Mouse (Mus musculus) liver, embryonic 16.5 days (tissue): ENCODE measurements around the gene Gm44973. TPM values are rescaled to one million over a fixed set of nuclear protein-coding genes. Genes with fewer than 3 reads are reported as not detected.
"Not testable (repeated sequence)": the region's sequence is repeated elsewhere in the genome, so short reads cannot be mapped to it uniquely, and the experiment has no call there.

ENCODE experiments used
- ATAC-seq: fragments of 200-750 bp; cut with Nextera tagmentation; 2 replicates; pipeline ENCODE4 v1.8.0; 2017; ENCODE audit warnings: low read depth, mild to moderate bottlenecking, moderate number of reproducible peaks, moderate library complexity
- H3K27ac ChIP-seq: fragments of 300-500 bp; sonication (generic); 2 replicates; pipeline ENCODE4 v1.5.1; 2014; ENCODE audit warnings: mild to moderate bottlenecking, low read length
- H3K27me3 ChIP-seq: fragments of 300-500 bp; sonication (generic); 2 replicates; pipeline ENCODE4 v1.6.1; 2014; ENCODE audit warnings: low read depth, low read length, mixed read lengths; ENCODE audit not compliant: control insufficient read depth, insufficient read depth
- H3K36me3 ChIP-seq: fragments of 300-500 bp; sonication (generic); 2 replicates; pipeline ENCODE4 v1.6.1; 2014; ENCODE audit warnings: mild to moderate bottlenecking; ENCODE audit not compliant: control insufficient read depth, insufficient read depth
- H3K4me1 ChIP-seq: fragments of 300-500 bp; sonication (generic); 2 replicates; pipeline ENCODE4 v1.6.1; 2014; ENCODE audit warnings: low read depth, low read length, mixed read lengths; ENCODE audit not compliant: control insufficient read depth
- H3K4me2 ChIP-seq: fragments of 300-500 bp; sonication (generic); 2 replicates; pipeline ENCODE4 v1.6.1; 2014; ENCODE audit warnings: low read depth, low read length, mixed read lengths
- H3K4me3 ChIP-seq: fragments of 300-500 bp; sonication (generic); 2 replicates; pipeline ENCODE4 v1.5.1; 2014; ENCODE audit warnings: low read depth, mild to moderate bottlenecking, low read length
- H3K9ac ChIP-seq: fragments of 300-500 bp; sonication (generic); 2 replicates; pipeline ENCODE4 v1.6.1; 2014; ENCODE audit warnings: low read depth, low read length
- H3K9me3 ChIP-seq: fragments of 300-500 bp; sonication (generic); replicated peaks from 2 replicates; pipeline ENCODE4 v1.6.1; 2016; ENCODE audit warnings: low read length; ENCODE audit not compliant: control insufficient read depth
- WGBS: fragments of 180-500 bp; shearing (Covaris S2); extraction: QIAGEN DNeasy Blood & Tissue Kit; methylation state at CpG from one replicate; pipeline ENCODE4 v1.1.7; 2014; ENCODE audit not compliant: insufficient replicate concordance; 5-methylcytosine and 5-hydroxymethylcytosine counted together
- polyA plus RNA-seq: library from polyadenylated mRNA; unstranded; fragments of >200 nt; fragmentation: Nextera tagmentation; extraction: Ambion mirVana; gene quantifications from 2 replicates; pipeline ENCODE4 v1.2.1, GENCODE M21; 2015

Gene Gm44973
- polyA plus RNA-seq, 1 experiment from 2014 or later, result 0.58 TPM

DNA sequence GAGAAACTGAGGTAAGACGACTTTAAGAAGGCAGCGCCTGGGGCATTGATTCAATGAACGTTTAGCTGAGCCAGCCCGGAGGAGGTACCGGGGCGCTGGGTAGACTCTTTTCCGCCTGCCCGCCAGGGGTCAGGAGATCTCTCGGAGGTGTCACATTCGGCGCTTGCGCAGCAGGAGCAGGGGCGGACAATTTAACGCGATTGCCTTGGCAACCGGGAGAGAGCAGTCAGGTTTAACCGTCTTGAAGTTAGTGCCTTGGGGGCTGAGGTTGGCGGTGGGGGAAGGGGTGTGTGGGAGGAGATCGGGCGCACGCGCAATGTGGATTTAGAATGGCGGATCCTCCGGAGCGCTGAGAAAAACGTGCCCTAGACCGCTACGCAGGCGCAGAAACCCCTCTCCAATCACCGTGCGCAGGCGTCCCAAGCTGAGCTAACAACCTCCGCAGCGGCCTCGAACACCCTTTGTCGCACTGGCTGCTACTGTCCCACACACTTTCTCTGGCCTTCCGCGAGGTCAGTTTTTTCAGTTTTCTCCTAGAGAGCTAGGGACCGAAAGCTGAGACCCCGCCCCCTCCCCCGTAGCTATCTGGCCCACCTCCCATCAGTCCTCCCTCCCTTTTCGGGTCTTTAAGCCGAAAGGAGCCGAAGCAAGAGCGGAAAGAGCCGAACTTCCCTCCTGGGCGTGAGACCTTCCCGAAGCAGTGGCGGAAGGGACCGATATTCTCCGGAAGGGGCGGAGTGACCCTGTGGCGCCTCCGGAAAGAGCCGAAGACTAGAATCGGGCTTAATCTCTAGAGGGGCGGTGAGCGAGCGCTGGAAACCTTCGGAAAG lies 45.9 kb downstream of the Gm44973 start:
- Histone ChIP-seq H3K36me3 (no peaks in the 10 kb centered on the region; the same call in 1 of the 2 replicates), H3K9me3 (no peaks in the 10 kb centered on the region), H3K4me3 (peak overlapping the region; percentile 78), H3K4me2 (peak overlapping the region; percentile 98), H3K4me1 (peaks cover 32% of the 10 kb centered on the region), H3K9ac (peak overlapping the region; percentile 94), H3K27me3 (peaks cover 24% of the 10 kb centered on the region), H3K27ac (peak overlapping the region; percentile 99)
- peak; percentile 86 for ATAC-seq
- under 1% methylated on average over 60 of the region's 60 CpGs for WGBS

DNA sequence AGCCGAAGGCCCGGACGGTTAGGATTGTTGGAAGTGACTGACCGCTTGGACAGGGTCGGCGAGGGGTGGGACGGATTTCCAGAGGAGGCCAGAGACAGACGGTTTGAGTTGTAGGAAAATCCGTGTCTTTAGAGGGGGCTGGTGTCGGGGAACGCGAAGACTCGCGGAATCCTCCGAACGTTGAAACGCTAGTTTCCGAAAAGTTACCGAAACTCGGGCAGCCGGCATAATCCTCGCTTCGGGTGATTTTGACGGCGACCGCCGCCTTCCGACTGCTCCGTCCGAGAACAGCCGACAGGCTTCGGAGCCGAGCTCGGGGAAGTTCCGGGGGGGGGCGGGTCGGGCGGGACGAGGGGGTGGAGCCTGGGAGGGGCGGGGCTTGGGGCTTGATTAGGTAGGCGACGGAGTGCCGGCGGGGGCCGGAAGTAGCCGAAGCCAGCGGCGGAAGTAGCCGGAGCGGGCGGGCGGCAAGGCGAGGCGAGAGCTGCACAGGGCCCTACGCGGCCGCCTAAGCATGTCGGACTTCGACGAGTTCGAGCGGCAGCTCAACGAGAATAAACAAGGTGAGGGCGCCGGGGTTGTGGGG lies 46.6 kb downstream of the Gm44973 start, which contains the start of gene U2af2:
Gene U2af2, plus strand, starts transcription at position 370 of the 586 bp plus-strand sequence.
- under 1% methylated on average over 64 of the region's 65 CpGs for WGBS
- Histone ChIP-seq H3K27me3 (peaks cover 17% of the 10 kb centered on the region), H3K36me3 (peaks cover 7% of the 10 kb centered on the region; the same call in 1 of the 2 replicates), H3K9ac (peak within 1 kb of the TSS; percentile 94), H3K27ac (peak within 1 kb of the TSS; percentile 99), H3K4me3 (peak within 1 kb of the TSS; percentile 78), H3K4me2 (peak within 1 kb of the TSS; percentile 98), H3K9me3 (no peaks in the 10 kb centered on the region), H3K4me1 (peaks cover 39% of the 10 kb centered on the region)
- peak; percentile 77 for ATAC-seq

DNA sequence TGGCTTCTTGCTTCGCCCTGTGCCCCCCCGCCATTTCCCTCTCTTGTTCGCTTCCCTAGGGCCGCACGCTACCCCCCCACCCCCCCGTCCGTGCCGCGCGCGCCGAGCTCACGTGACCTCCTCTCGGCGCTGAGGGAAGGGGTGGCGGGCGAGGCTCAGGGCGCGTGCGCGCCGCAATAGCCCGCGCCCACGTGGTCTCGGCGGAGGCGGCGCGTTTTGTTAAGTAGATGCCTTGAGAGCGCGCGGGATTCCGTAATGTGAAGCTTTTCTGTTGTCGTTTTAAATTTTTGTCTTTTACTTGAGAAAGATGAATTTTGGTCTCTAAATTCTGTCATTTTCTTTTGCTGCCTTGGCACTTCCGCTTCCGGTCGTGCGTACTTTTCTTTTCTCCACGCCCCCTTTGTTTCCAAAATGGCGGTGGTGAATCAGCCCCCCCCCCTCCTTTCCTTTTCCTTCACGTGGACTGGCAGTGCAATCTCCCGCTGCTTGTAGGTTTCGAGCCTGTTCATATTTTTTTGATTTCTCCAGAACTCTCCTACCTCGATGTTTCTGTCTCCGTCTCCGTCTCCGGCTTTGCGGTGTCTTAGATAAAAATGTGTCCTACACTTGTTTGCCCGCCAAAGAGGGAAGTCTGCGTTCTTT lies 47.2 kb downstream of the Gm44973 start:
- Histone ChIP-seq H3K36me3 (peaks cover 7% of the 10 kb centered on the region), H3K27me3 (peaks cover 11% of the 10 kb centered on the region), H3K4me1 (peaks cover 43% of the 10 kb centered on the region), H3K4me2 (peak overlapping the region; percentile 98), H3K9me3 (no peaks in the 10 kb centered on the region), H3K4me3 (peak overlapping the region; percentile 78), H3K9ac (peak overlapping the region; percentile 77), H3K27ac (peak overlapping the region; percentile 99)
- ATAC-seq, result peak; percentile 57
- WGBS, result under 1% methylated on average over 50 of the region's 51 CpGs

DNA sequence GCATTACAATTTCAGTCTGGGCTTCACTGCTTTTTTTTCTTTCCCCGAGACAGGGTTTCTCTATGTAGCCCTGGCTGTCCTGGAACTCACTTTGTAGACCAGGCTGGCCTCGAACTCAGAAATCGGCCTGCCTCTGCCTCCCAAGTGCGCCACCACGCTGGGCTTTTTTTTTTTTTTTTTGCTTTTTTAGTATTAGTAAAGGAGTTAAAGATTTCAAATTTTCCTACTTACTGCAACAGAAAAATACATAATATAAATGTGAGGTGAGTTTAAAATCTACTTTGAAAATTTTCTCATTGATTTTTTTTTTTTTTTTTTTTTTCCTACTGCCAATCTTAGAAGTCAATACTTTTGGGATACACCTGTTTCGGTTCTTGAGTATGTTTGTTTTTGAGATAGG lies 49.6 kb downstream of the Gm44973 start:
- peaks cover 42% of the 10 kb centered on the region for H3K4me1 ChIP-seq
- no peak overlapping the region for H3K4me2 ChIP-seq
- H3K36me3 ChIP-seq, result peaks cover 31% of the 10 kb centered on the region
- no peak for ATAC-seq
- H3K9ac ChIP-seq, result no peak overlapping the region
- H3K27ac ChIP-seq, result no peak overlapping the region
- 80% methylated on average over 6 of the region's 6 CpGs for WGBS
- H3K27me3 ChIP-seq, result no peaks in the 10 kb centered on the region
- H3K9me3 ChIP-seq, result no peaks in the 10 kb centered on the region
- no peak overlapping the region for H3K4me3 ChIP-seq

DNA sequence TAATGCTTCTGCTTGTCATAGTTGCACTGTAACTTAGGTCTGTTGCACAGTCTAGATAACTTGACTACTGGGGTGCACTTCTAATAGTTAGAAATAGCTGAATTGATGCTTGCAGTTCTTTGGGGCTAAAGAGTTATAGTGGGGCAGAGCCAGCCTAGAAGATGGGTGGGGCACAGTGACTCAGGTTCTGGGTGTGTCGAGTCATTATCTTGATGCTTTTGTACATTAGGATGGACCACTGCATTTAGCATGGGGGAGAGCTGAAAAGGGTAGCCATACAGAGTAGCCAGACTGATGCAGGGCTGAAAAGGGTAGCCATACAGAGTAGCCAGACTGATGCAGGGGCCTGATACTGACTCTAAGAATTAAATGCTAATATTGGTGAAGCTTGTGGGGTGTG lies 58.3 kb downstream of the Gm44973 start:
- Histone ChIP-seq H3K36me3 (peaks cover 76% of the 10 kb centered on the region), H3K27ac (peak overlapping the region; percentile 82), H3K27me3 (no peaks in the 10 kb centered on the region), H3K9ac (peak overlapping the region; percentile 5; the same call in 1 of the 2 replicates), H3K9me3 (no peaks in the 10 kb centered on the region), H3K4me2 (peak overlapping the region; percentile 46), H3K4me1 (peaks cover 49% of the 10 kb centered on the region), H3K4me3 (peak overlapping the region; percentile 24; the same call in 1 of the 2 replicates)
- 12% methylated on average over 1 of the region's 1 CpGs for WGBS
- ATAC-seq, result peak; percentile 78

DNA sequence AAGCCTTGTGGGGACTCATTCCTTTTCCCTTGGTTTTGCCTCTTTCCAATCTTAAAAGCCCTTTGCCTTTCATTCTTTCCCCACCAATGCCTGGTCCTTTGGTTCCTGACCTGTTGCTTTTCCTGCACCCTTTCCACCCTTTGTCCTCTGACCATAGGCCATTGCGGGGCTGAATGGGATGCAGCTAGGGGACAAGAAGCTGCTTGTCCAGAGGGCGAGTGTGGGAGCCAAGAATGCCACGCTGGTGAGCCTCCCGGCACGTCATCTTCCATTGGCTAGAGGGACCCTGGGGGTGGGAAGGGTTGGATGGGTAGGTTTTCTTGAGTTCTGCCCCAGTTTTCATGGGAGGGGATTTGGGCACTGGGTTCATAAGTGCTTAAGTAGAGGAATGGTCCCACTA lies 59.7 kb downstream of the Gm44973 start:
- ATAC-seq, result no peak
- Histone ChIP-seq H3K27ac (no peak overlapping the region), H3K9ac (no peak overlapping the region), H3K27me3 (no peaks in the 10 kb centered on the region), H3K9me3 (no peaks in the 10 kb centered on the region), H3K36me3 (peaks cover 63% of the 10 kb centered on the region), H3K4me3 (no peak overlapping the region), H3K4me1 (peaks cover 51% of the 10 kb centered on the region), H3K4me2 (no peak overlapping the region)
- 89% methylated on average over 5 of the region's 5 CpGs for WGBS

DNA sequence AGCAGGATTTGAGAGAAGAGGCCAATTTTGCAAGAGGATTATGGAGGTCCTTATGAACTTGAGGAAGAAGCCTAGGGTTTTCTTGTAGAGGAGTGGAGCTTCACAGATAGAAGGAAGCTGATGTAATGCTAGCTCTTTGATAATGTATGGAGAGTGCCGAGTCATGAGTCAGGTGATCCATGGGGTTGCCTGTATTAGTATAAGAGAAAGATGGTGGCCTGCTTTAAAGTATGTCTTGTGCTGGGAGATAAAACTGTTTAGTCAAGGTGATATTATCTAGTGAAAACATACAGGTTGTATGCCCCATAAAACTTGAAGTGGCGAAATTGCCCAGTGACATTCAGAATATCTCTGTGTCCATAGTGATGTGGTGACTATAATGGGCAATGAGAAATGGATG lies 61.6 kb downstream of the Gm44973 start:
- peaks cover 46% of the 10 kb centered on the region for H3K36me3 ChIP-seq
- no peaks in the 10 kb centered on the region for H3K27me3 ChIP-seq
- H3K9me3 ChIP-seq, result no peaks in the 10 kb centered on the region
- peak; percentile 16; the same call in 1 of the 2 replicates for ATAC-seq
- no peak overlapping the region for H3K9ac ChIP-seq
- no peak overlapping the region for H3K4me2 ChIP-seq
- H3K4me1 ChIP-seq, result peaks cover 55% of the 10 kb centered on the region
- 41% methylated on average over 2 of the region's 2 CpGs for WGBS
- H3K27ac ChIP-seq, result peak overlapping the region; percentile 63
- no peak overlapping the region for H3K4me3 ChIP-seq

DNA sequence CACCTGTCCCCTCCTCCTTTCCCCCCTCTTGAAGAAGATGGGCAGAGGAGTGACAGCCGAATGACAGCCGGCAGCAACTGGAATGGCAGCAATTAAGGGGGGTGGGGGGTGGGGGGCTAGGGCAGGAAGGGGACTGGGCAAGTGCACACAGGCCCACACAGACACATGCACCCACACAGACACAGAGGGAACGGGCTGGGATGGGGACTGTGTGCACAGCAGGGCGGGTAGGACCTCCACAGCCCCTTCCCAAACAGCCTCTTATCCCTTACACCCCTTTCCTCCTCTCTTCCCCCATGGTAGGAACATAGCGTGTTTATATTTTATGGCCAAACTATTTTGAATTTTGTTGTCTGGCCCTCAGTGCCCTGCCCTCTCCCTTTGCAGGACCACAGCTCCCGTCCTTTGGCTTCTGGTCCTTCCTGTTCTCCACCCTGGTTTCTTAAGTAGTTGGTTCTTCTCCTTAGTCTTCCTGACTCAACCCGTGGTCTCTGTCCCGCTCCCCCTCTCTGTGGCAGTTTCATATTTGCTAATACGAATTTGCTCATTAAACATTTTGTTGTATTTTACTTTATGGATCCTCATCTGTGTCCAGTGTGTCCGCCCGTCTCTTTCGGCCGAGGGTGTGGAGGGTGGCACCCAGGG lies 64.2 kb downstream of the Gm44973 start:
- peak overlapping the region; percentile 43 for H3K9ac ChIP-seq
- not testable (repeated sequence) for ATAC-seq

More for the DNA sequence above, 64.2 kb downstream of the Gm44973 start:
- H3K27me3 ChIP-seq, H3K9me3 ChIP-seq: not testable (repeated sequence)
- Histone ChIP-seq H3K27ac (peak overlapping the region; percentile 95), H3K4me3 (peak overlapping the region; percentile 98), H3K4me1 (peaks cover 47% of the 10 kb centered on the region), H3K4me2 (peak overlapping the region; percentile 68), H3K36me3 (peaks cover 41% of the 10 kb centered on the region)
- WGBS, result 36% methylated on average over 9 of the region's 13 CpGs
